Mouse (Mus musculus) erythroblast, adult 5-6 weeks (primary cell): ENCODE data around the gene Zfp503. TPM values are rescaled to one million over a fixed set of nuclear protein-coding genes. Genes with fewer than 3 reads are reported as not detected.

Experiments used
- ATAC-seq: replicated peaks from 2 replicates; pipeline ENCODE4 v1.8.0; 2016; ENCODE audit warnings: moderate number of reproducible peaks, mild to moderate bottlenecking, moderate TSS enrichment, inconsistent platforms; ENCODE audit not compliant: poor library complexity, low FRiP score, severe bottlenecking
- total RNA-seq, 2 experiments: library from RNA; stranded (forward) in 1 of 2; stranded (reverse) in 1 of 2; fragments of 150-400 nt in 1 of 2; fragments of 200-764, 138-1000 nt in 1 of 2; gene quantifications; 2 replicates each; pipeline versions ENCODE4 v1.2.3 to v1.2.4; 2015 to 2017; ENCODE audit warnings: low replicate concordance in 2 of 2

Gene Zfp503
- total RNA-seq, 2 experiments from 2014 or later, result 0.38 to 0.60 TPM

DNA sequence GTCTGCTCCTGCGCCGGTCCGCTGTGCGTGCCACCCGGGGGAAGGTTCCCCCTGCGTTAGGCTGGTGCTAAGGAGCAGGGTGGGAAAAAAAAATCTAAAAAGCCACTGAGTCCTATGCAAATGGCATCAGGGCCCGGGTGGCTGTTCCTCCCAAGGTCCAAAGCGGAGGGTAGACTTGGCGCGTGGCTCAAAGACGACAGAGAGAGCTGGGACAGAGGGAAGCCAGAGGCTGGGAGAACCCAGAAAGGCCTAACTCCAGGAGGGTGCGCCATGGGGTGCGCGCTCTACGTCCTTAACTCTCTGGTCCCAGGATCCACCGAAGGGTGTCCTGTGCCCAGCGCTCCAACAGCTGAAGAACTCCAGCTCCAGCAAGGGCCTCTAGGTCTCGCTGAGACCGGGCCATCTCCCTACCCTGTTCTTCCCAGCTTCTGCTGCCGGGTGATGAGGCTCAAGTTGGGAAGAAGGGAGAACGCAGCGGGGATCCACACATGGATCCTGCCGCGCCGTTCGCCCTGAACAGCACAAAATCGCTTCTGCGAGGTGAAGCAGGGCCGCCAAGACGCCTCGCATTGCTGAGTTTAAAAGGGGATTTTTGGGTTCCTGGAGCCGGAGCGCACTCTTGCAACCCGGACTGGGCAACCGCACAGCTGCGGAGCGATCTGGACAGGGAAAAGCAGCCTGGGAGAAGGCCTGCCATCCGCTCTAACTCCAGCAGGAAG is 6.7 kb downstream of the Zfp503 start:
- no peak for ATAC-seq

DNA sequence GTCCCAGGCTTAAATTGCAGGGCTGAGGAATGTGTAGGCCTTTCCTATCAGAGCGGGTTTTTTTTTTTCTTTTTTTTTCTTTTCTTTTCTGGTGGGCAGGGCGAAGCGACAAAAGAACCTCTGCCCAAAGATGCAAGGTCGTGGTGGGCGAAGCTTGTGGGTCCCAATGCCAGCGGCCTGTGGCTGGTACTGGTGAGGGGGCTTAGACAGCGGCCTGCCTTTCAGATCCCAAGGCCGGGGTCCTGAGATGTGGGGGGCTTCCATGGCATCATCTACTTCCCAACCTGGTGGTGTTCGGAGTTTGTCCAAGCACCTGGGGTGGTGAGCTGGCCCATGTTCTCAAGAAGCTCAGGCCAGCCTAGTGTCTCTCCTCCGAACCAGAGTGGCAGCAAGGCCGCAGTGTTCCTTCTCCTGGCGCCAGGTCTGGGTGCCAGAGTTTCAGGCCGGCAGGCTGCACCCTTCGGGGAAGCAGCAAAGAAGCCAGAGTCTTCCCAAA is 7.3 kb downstream of the Zfp503 start:
- no peak for ATAC-seq

DNA sequence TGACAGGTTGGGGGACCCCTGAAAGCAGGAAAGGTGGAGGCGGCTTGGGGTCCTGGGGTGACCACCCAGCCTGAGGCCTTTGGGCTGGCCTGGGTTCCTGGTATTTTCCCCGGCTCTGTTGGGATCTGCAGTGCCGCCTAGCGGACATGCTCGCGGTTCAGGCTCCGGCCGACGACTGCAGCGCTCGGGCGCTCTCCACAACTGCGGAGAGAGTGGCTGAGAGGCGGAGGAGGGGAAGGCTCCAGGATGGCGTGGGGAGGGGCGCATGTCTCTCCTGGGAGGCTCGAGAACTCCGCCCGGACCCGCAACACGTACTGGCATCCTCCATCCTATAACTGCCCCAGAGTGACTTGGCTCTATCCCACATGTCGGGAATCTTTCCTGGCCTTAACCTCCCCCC is 7.9 kb downstream of the Zfp503 start:
- ATAC-seq, result no peak

DNA sequence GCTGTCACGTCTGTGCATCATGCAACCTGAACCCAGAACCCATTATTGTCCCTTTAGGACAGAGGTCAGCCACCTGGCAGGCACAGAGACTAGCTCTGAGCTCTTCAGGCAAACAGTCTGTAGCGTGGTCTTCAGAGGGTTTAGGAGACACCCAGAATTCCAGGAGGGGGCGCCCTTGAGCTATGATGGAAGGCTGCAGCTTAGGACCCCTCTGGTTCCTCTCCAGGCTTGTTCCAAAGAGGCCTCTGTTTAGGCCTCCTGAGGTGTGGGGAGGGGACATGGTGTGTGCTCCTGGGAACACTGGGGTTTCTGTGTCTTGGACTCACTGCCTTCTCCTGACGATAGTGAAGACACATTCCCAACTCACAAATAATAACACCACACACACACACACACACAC is 20.4 kb downstream of the Zfp503 start:
- no peak for ATAC-seq

- ATAC-seq, result no peak
Observed at GRCm38 (mm10) chr14:21967375-21968010, 21.9 kb downstream of the Zfp503 start.

GRCm38 (mm10) chr14:21966276-21966675 is 23.1 kb downstream of the Zfp503 start:
- no peak for ATAC-seq

GRCm38 (mm10) chr14:21962381-21963050 is 26.9 kb downstream of the Zfp503 start:
- no peak for ATAC-seq

DNA sequence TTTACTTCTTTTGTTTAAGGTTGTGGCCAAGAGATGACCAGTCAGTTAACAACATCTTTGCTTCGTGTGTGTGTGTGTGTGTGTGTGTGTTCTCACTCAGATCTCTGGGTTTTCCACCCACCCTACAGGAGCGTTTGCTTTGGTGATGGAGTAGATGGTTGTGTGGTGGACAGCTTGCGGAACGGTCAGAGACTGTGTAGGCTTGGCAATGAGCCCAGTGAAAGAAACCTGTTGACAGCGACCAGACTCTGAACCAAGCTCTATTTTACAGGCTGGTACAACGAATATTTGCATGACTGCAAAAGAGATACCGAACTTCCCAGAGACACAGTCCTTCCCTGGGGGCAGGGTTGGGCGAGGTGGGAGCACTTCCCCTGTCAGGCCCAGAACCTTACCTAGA is 30.2 kb downstream of the Zfp503 start:
- ATAC-seq, result no peak

GRCm38 (mm10) chr14:21958643-21959042 is 30.8 kb downstream of the Zfp503 start:
- no peak for ATAC-seq

DNA sequence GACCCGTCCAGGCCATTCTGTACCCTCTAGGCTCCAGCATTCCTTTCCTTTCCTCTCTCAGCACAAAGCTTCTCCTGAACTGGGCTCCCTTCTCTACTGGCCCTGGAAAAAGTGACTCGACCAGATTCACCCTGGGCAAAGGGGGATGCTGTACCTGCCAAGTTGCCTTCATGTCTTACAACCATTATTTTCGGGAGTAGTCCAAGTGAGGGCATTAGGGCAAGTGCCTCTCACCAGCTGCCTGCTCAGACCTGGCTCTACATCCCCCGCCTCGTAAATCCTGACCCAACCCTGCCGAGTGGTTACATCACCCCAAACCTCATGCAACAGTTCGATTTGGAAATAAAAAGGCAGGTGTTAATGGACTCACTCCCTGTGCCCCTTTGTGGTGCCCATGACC is 36.9 kb downstream of the Zfp503 start:
- ATAC-seq, result no peak

DNA sequence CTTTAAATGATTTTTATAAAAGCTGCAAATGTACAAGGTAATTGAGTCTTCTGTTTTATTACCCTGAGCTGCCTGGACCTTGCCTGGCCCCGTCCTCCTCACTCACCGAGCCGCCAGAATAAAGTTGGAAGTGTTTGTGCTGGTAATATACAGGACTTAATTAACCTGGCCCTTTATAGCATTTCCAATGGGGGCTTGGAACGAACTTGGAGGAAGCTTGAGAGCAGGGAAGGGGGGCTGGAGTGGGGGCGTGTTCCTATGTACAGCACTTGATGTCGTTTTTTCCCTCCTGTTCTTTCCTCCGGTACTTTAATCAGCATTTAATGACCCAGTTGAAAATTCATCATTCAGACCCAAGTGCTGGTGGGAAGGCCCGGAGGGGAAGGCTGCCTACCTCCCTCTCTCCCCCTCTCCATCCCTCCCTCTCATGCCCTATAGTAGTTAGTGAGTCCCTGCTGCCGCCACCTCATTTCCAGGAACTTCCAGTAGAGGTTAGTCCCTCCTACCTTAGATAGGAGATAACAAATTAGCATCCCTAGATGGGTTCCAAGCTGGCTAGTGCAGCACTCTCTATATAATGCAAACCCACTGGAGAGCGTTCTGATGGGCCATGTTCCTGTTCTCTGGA is 37.4 kb downstream of the Zfp503 start:
- ATAC-seq, result no peak

DNA sequence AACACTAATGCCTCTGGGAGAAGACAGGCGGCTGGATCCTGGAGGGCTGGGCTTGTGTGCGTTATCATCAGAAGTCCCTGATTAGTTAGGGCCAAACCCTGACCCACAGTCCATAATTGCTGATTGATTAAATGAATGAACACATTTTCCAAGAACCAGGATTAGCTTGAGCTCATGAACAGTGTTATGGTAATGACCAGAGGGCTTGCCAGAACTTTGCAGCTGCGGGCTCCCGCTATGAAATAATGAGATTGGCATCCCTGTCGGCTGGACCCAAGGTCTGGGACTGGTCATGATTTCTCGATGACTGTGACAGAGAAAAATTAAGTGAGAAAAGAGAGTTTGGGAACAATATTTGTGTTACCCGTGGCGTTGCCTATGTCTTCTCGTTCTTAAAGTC is 44.5 kb downstream of the Zfp503 start:
- no peak for ATAC-seq

GRCm38 (mm10) chr14:21941581-21941980 is 47.8 kb downstream of the Zfp503 start:
- no peak for ATAC-seq

GRCm38 (mm10) chr14:21937116-21937515 is 52.3 kb downstream of the Zfp503 start:
- ATAC-seq, result no peak

- no peak for ATAC-seq
Observed at GRCm38 (mm10) chr14:21936102-21936630, 53.2 kb downstream of the Zfp503 start.

Other genes starting within 250 kb of the Zfp503 start
- gene Samd8, start 239.1 kb downstream of the Zfp503 start, total RNA-seq (2015; ENCODE audit: low replicate concordance), result 3.8 and 10.2 TPM in 2 replicates
- 1.8 and 2.1 TPM in 2 replicates for gene Samd8, start 239.1 kb downstream of the Zfp503 start, total RNA-seq (2017; ENCODE audit: low replicate concordance)
- gene Dusp13, start 238.4 kb downstream of the Zfp503 start, total RNA-seq (2015; ENCODE audit: low replicate concordance), result not detected in 2 replicates
- gene Dusp13, start 238.4 kb downstream of the Zfp503 start, total RNA-seq (2017; ENCODE audit: low replicate concordance), result not detected in 2 replicates
- gene Vdac2, start 164.4 kb downstream of the Zfp503 start, total RNA-seq (2015; ENCODE audit: low replicate concordance), result 85.7 and 89.7 TPM in 2 replicates
- gene Vdac2, start 164.4 kb downstream of the Zfp503 start, total RNA-seq (2017; ENCODE audit: low replicate concordance), result 72.2 and 93.7 TPM in 2 replicates
- gene Comtd1, start 140.6 kb downstream of the Zfp503 start, total RNA-seq (2015; ENCODE audit: low replicate concordance), result 2.5 and 9.6 TPM in 2 replicates
- gene Comtd1, start 140.6 kb downstream of the Zfp503 start, total RNA-seq (2017; ENCODE audit: low replicate concordance), result 4.0 and 4.5 TPM in 2 replicates
- gene Lrmda, start 30.1 kb upstream of the Zfp503 start, total RNA-seq (2015; ENCODE audit: low replicate concordance), result 2.1 TPM in 1 of 2 replicates, not detected in the other
- gene Lrmda, start 30.1 kb upstream of the Zfp503 start, total RNA-seq (2017; ENCODE audit: low replicate concordance), result 1.5 and 16.0 TPM in 2 replicates